Mouse (Mus musculus) stomach, postnatal 0 days (tissue): ENCODE data around the gene Sh3bgrl.

ENCODE experiments used
- CTCF ChIP-seq: IDR thresholded peaks from 2 replicates; pipeline ENCODE4 v1.5.1; 2016; ENCODE audit warnings: antibody characterized with exemption, low read depth, mild to moderate bottlenecking, moderate library complexity
- EP300 ChIP-seq: optimal IDR thresholded peaks from 2 replicates; pipeline ENCODE3; 2016; ENCODE audit warnings: antibody characterized with exemption

- TF ChIP-seq EP300: no peak
- TF ChIP-seq CTCF: no peak
Observed at GRCm38 (mm10) chrX:109145779-109146178, 50.6 kb downstream of the Sh3bgrl start.
